22 mouse cellular contexts compared by ENCODE assay signal in genomic region chr2:103153261-103153660, GRCm38 (mm10).
DNase-seq lines count a peak whose midpoint lies in the region; ATAC-seq and TF ChIP-seq lines count a peak whose summit lies in the region.
"Had no signal": no experiment of that assay in that cellular context is flagged by ENCODE, and none has a peak within 500 bp of the region (broad histone marks: within the 10 kb centered on the region; RNA-seq: fewer than 3 reads in every experiment).

No protein-coding gene starts in this region.

- peak; percentile 87 for TF ChIP-seq EP300 in CH12.LX (IDR thresholded peaks at IDR 0.05; ENCODE audit: low read length)

- H3K27ac ChIP-seq in CH12.LX (ENCODE audit: insufficient read depth, low read depth): no peak overlapping the region
- H3K27ac ChIP-seq: embryonic facial prominence, embryonic 10.5 days; embryonic facial prominence, embryonic 12.5 days; forebrain, embryonic 13.5 days; forebrain, embryonic 15.5 days had no signal

- H3K9me3 ChIP-seq in CH12.LX (replicated peaks; ENCODE audit: low read length): no peaks in the 10 kb centered on the region
- H3K9me3 ChIP-seq: embryonic facial prominence, embryonic 10.5 days; embryonic facial prominence, embryonic 12.5 days; forebrain, embryonic 13.5 days; forebrain, embryonic 15.5 days had no signal

- no peaks in the 10 kb centered on the region for H3K36me3 ChIP-seq in CH12.LX (replicated peaks in 1 of 2; ENCODE audit: control insufficient read depth in 1 of 2, insufficient read depth in 1 of 2, low read length in 1 of 2)
- H3K36me3 ChIP-seq: embryonic facial prominence, embryonic 10.5 days; embryonic facial prominence, embryonic 12.5 days; forebrain, embryonic 15.5 days had no signal

- peak; percentile 98 for ATAC-seq in granulocyte monocyte progenitor cell, adult 5-6 weeks (replicated peaks; ENCODE audit: poor library complexity, severe bottlenecking)
- peak; percentile 76 for ATAC-seq in megakaryocyte progenitor cell, adult 5-6 weeks (replicated peaks; ENCODE audit: poor library complexity)
- ATAC-seq: CD4-positive, CD25-positive, alpha-beta regulatory T cell, adult 4 months; forebrain, embryonic 13.5 days; forebrain, embryonic 15.5 days; forebrain, postnatal 0 days had no signal

- no peak overlapping the region for H3K4me2 ChIP-seq in CH12.LX (ENCODE audit: insufficient read depth, low read depth, poor library complexity, severe bottlenecking)
- H3K4me2 ChIP-seq: embryonic facial prominence, embryonic 12.5 days; forebrain, embryonic 13.5 days; forebrain, embryonic 15.5 days had no signal

- TF ChIP-seq CTCF in CH12.LX (conservative IDR thresholded peaks at IDR 0.05 in 1 of 2, IDR thresholded peaks at IDR 0.05 in 1 of 2; ENCODE audit: low read depth in 2 of 2, low read length in 2 of 2): no peak

- peaks cover 0 to 13% of the 10 kb centered on the region in 2 experiments; a peak in 2 of 4 replicates for H3K4me1 ChIP-seq in CH12.LX (ENCODE audit: control insufficient read depth in 1 of 2, insufficient read depth in 2 of 2)
- H3K4me1 ChIP-seq: embryonic facial prominence, embryonic 10.5 days; embryonic facial prominence, embryonic 12.5 days; forebrain, embryonic 13.5 days; forebrain, embryonic 15.5 days had no signal

- no peaks in the 10 kb centered on the region for H3K27me3 ChIP-seq in CH12.LX (replicated peaks)
- H3K27me3 ChIP-seq: embryonic facial prominence, embryonic 12.5 days; forebrain, embryonic 13.5 days; forebrain, embryonic 15.5 days had no signal

- H3K9ac ChIP-seq in CH12.LX (ENCODE audit: insufficient read depth, low read depth): no peak overlapping the region
- H3K9ac ChIP-seq: embryonic facial prominence, embryonic 12.5 days; forebrain, embryonic 13.5 days; forebrain, embryonic 15.5 days; forebrain, postnatal 0 days had no signal

- dilution Hi-C loops in CH12.LX (cut with MboI; ENCODE audit: extremely low pct_ligation_motif_present, extremely low pct_unique_long_range_greater_than_20kb, low sequenced_read_pairs): no loop called here

- DNase-seq in CH12.LX (ENCODE audit: extremely low read depth): peak; percentile 35
- DNase-seq in kidney, postnatal 10 days: no peak
- no peak for DNase-seq in yolk sac, embryonic 10.5 days (ENCODE audit: low spot score)
- no peak for DNase-seq in cerebellum, adult 8-10 months
- no peak for DNase-seq in cerebellum, postnatal 4 days (ENCODE audit: low spot score in 2 of 2)
- DNase-seq: adrenal gland, adult 2 months; adrenal gland, postnatal 10 days; adrenal gland, postnatal 25 days; B cell, adult 2 months; cerebellum, adult 11 months; cerebellum, adult 18-20 months; cerebellum, adult 9-10 months; cerebellum, postnatal 10 days; cerebellum, postnatal 25 days; forebrain, postnatal 0 days had no signal

- H3K79me2 ChIP-seq in CH12.LX (replicated peaks; ENCODE audit: control insufficient read depth, extremely low read depth, insufficient read depth, poor library complexity, severe bottlenecking): no peaks in the 10 kb centered on the region

- no peak overlapping the region for H3K4me3 ChIP-seq in CH12.LX (replicated peaks in 1 of 3; ENCODE audit: low read depth in 2 of 3, low read length in 2 of 3, poor library complexity in 1 of 3)
- H3K4me3 ChIP-seq: embryonic facial prominence, embryonic 10.5 days; embryonic facial prominence, embryonic 12.5 days; forebrain, embryonic 13.5 days; forebrain, embryonic 15.5 days had no signal

- in situ Hi-C loops in CH12.LX (cut with MboI; ENCODE audit: low pct_ligation_motif_present, low pct_unique_long_range_greater_than_20kb, low sequenced_read_pairs): no loop called here

- TF ChIP-seq POLR2A in CH12.LX (IDR thresholded peaks at IDR 0.05; ENCODE audit: low read depth, low read length): no peak

- no peak for TF ChIP-seq RAD21 in CH12.LX (IDR thresholded peaks at IDR 0.05; ENCODE audit: low read depth, low read length)

TF ChIP-seq in CH12.LX, 34 proteins besides CTCF, POLR2A, EP300 and RAD21:
- no peak for TF ChIP-seq MAZ (IDR thresholded peaks at IDR 0.05; ENCODE audit: low read depth, low read length)
- TF ChIP-seq E2F4 (IDR thresholded peaks at IDR 0.05; ENCODE audit: insufficient replicate concordance, low read depth, low read length): no peak
- TF ChIP-seq MYC (IDR thresholded peaks at IDR 0.05; ENCODE audit: low read depth, low read length): 0 out of 2 replicates have a peak, but pooled peaks have one; percentile 20
- TF ChIP-seq MAX (IDR thresholded peaks at IDR 0.05; ENCODE audit: low read length): 0 out of 2 replicates have a peak, but pooled peaks have one; percentile 38
- no peak for TF ChIP-seq MAFK (IDR thresholded peaks at IDR 0.05; ENCODE audit: insufficient replicate concordance, low read length)
- TF ChIP-seq NRF1 (IDR thresholded peaks at IDR 0.05; ENCODE audit: low read depth, low read length): no peak
- TF ChIP-seq IRF4 (IDR thresholded peaks at IDR 0.05; ENCODE audit: low read depth, low read length): peak; percentile 62
- TF ChIP-seq RCOR1 (conservative IDR thresholded peaks at IDR 0.05; ENCODE audit: low read depth, low read length): no peak
- TF ChIP-seq BHLHE40 (IDR thresholded peaks at IDR 0.05; ENCODE audit: low read depth, low read length): peak; percentile 59
- no peak for TF ChIP-seq ZKSCAN1 (IDR thresholded peaks at IDR 0.05; ENCODE audit: borderline replicate concordance, low read depth, low read length)
